Mouse (Mus musculus) inflammation-experienced regulatory T-cells, adult 6 months (primary cell): ENCODE data around the gene Gm9045. TPM values are rescaled to one million over a fixed set of nuclear protein-coding genes. Genes with fewer than 3 reads are reported as not detected.
"Not testable (repeated sequence)": the region's sequence is repeated elsewhere in the genome, so short reads cannot be mapped to it uniquely, and the experiment has no call there.

ENCODE experiments used
- ATAC-seq: one replicate; pipeline ENCODE4 v1.8.0; 2017
- polyA plus RNA-seq, 3 experiments: library from polyadenylated mRNA; unstranded; fragments of 100-300 nt; shearing (Covaris generic); gene quantifications; one replicate each; pipeline ENCODE4 v1.2.1; 2017

The Gm9045 gene
- not detected for polyA plus RNA-seq

DNA sequence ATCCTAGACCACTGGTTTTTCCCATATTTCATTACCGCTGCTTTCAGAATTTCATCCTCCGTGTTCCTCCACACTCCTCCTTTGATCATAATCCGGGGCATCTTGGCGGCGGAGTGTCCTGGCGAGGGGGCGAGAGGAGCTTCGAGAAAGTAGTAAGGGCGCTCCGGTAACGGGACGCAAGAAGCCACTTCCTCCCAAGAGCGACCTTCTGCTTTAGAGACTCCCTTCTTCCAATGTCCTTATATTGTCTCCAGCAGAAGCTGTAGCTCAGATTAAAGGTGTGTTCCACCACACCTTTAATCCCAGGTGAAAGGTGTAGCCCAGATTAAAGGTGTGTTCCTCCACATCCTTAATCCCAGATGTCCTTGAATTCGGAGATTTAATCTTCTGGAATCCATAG, at the start of gene Gm9045:
Gene Gm9045 (minus strand): TSS at position 101 of the 400 bp plus-strand sequence.
- ATAC-seq: not testable (repeated sequence)

DNA sequence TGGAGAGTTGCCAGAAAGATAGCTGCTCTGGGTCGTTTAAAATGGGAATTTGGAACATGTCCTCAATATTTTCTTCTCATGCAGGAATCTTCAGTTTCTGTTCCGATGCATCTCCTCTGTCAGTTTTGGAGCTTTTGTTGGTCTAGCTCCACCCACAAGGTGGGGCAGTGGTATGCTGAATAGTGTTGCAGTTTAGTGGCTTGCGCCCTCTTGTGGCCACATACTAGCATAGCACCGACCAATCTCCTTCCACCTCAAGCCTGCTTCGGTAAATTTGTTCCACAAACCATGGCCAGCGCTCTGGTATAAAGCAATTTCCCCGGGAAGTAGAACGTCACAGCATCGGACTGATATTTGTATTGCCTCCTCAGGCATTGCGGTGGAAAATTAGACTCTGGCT, 32.8 kb upstream of the Gm9045 start:
- ATAC-seq: peak; percentile 100

GRCm38 (mm10) chr10:118369518-118369917, 31.9 kb upstream of the Gm9045 start:
- no peak for ATAC-seq

DNA sequence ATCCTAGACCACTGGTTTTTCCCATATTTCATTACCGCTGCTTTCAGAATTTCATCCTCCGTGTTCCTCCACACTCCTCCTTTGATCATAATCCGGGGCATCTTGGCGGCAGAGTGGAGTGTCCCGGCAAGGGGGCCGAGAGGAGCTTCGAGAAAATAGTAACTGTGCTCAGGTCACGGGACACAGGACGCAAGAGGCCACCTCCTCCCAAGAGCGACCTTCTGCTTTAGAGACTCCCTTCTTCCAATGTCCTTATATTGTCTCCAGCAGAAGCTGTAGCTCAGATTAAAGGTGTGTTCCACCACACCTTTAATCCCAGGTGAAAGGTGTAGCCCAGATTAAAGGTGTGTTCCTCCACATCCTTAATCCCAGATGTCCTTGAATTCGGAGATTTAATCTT, 16.4 kb upstream of the Gm9045 start, which contains the start of gene Gm9049:
Gene Gm9049 (minus strand): TSS at position 101 of the 400 bp plus-strand sequence.
- ATAC-seq: not testable (repeated sequence)

- ATAC-seq: not testable (repeated sequence)
These were observed 10.9 kb upstream of the Gm9045 start, which contains the start of gene Gm9048 for GRCm38 (mm10) chr10:118348579-118348978. Gm9048 (minus strand) TSS chr10:118348679.

DNA sequence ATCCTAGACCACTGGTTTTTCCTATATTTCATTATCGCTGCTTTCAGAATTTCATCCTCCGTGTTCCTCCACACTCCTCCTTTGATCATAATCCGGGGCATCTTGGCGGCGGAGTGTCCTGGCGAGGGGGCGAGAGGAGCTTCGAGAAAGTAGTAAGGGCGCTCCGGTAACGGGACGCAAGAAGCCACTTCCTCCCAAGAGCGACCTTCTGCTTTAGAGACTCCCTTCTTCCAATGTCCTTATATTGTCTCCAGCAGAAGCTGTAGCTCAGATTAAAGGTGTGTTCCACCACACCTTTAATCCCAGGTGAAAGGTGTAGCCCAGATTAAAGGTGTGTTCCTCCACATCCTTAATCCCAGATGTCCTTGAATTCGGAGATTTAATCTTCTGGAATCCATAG, 5.5 kb upstream of the Gm9045 start, which contains the start of gene Gm9046:
Gene Gm9046 (minus strand): TSS at position 101 of the 400 bp plus-strand sequence.
- ATAC-seq: not testable (repeated sequence)

GRCm38 (mm10) chr10:118332308-118332707, 5.3 kb downstream of the Gm9045 start, which contains the start of gene Gm9044:
Gm9044 (minus strand) TSS chr10:118332408.
- not testable (repeated sequence) for ATAC-seq

- ATAC-seq: not testable (repeated sequence)
These were observed 10.8 kb downstream of the Gm9045 start, which contains the start of gene Gm9040 for GRCm38 (mm10) chr10:118326869-118327268. Gm9040 (minus strand) TSS chr10:118326969.

DNA sequence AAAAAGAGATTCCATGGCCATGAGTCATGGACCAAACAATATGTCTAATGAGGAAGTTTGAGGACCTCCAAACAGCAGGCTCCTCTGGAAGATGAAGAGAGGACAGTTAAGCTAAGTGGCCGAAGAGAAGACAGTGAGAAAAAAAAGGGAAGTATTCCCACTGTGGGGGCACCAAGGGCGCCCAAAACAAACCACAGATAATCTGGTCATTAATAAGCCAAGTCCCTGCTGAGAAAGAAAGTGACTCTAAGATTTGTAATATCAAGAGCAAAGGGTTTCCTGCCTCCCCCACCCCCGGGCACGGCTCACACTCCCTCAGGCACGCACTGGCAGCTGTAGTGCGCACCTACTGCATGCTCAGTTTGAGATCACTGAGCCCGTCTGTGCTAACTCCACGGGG, 18.6 kb downstream of the Gm9045 start:
- ATAC-seq: no peak

DNA sequence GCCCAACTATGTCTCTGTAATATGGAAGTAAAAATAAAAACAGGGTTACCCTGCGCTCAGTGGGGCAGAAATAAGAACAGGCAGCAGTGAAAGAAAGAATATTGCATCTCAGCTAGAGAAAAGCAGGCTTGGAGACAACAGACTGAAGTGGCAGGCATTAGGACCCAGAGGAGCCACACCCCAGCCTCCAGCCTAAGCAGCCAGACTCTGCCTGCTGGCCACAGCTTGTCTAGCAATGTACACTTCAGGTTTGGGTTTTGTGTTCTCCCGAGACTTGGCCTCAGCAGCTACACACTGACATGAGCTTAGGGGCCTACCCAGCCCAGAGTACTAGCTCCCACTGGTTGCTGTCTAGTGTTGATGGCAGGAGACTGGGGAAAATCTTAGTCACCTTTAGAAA, 35.5 kb downstream of the Gm9045 start:
- ATAC-seq: not testable (repeated sequence)

DNA sequence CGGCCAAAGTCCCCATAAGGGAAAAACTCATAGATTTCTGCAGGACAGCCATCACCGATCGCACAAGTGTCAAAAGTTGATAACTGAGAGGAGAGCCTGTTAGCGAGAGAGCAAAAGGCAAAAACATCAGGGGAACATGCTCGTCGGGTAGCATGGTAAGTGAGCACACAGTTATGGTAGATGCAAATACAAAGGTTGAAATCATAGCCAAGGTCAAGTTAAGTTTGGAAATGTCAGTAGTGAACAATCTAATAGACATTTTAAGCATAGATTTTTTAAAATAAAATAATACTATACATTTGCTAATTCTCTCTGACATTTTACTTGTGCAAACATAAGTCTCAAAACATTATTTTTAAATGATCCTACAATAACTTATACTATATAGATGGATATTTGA, 42.7 kb downstream of the Gm9045 start, which contains the start of gene Iltifb:
Gene Iltifb (minus strand): TSS at position 101 of the 400 bp plus-strand sequence.
- ATAC-seq: no peak

Other genes with a start within 250 kb of the Gm9045 start
- gene Mdm1, start 196.0 kb downstream of the Gm9045 start, polyA plus RNA-seq: 10 to 100 TPM in 1 of 3 experiments, 1 to 10 TPM in 2; 4.5 to 10.9 (median 4.7) TPM
- gene Il22, start 132.9 kb downstream of the Gm9045 start, polyA plus RNA-seq: 1 to 10 TPM in 1 of 3 experiments, not detected in 2; 6.9 TPM
- not detected for gene Gm32717, start 97.1 kb downstream of the Gm9045 start, polyA plus RNA-seq
- gene Gm32802, start 79.1 kb downstream of the Gm9045 start, polyA plus RNA-seq: not detected
- gene Iltifb, start 42.8 kb downstream of the Gm9045 start, polyA plus RNA-seq: not detected
- gene Gm9040, start 10.9 kb downstream of the Gm9045 start, polyA plus RNA-seq: not detected
- not detected for gene Gm9044, start 5.4 kb downstream of the Gm9045 start, polyA plus RNA-seq
- gene Gm9046, start 5.4 kb upstream of the Gm9045 start, polyA plus RNA-seq: not detected
- under 1 TPM in 1 of 3 experiments, not detected in 2; 0.28 TPM for gene Gm9048, start 10.8 kb upstream of the Gm9045 start, polyA plus RNA-seq
- gene Gm9049, start 16.3 kb upstream of the Gm9045 start, polyA plus RNA-seq: not detected
- gene Ifng, start 103.2 kb upstream of the Gm9045 start, polyA plus RNA-seq: 10 to 100 TPM; 12.8 to 71.7 (median 14.6) TPM